Mouse (Mus musculus) adrenal gland, adult (tissue): Measurements from ENCODE around the gene Glis3.
A peak's percentile ranks its signal among the peaks of the same experiment; 100 is the strongest.

Experiments used
- DNase-seq, 2 experiments: peaks; one replicate each; pipeline ENCODE4 v3.0.0; 2022 to 2023; ENCODE audit warnings: low spot score in 1 of 2; ENCODE audit not compliant: inconsistent age in 2 of 2

The Glis3 gene

DNA sequence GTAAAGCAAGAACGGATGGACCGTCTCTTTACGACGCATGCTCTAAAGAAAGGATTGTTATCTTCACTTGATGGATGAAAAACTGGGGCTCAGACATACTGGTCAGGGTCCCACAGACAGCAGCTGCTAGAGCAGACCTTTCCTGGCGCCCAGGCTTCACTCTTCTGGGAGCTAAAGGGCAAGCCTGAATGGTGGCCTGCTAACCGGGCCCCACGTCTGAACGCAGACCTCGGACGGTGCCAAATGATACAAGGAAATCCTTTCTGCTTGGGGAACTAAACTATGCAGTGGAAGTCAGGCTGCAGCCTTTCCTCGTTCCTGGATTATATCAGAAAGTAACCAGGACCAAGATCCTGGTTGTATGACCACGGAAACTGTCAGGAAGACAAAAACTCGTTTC is 86.9 kb downstream of the Glis3 start:
- no peak for DNase-seq

DNA sequence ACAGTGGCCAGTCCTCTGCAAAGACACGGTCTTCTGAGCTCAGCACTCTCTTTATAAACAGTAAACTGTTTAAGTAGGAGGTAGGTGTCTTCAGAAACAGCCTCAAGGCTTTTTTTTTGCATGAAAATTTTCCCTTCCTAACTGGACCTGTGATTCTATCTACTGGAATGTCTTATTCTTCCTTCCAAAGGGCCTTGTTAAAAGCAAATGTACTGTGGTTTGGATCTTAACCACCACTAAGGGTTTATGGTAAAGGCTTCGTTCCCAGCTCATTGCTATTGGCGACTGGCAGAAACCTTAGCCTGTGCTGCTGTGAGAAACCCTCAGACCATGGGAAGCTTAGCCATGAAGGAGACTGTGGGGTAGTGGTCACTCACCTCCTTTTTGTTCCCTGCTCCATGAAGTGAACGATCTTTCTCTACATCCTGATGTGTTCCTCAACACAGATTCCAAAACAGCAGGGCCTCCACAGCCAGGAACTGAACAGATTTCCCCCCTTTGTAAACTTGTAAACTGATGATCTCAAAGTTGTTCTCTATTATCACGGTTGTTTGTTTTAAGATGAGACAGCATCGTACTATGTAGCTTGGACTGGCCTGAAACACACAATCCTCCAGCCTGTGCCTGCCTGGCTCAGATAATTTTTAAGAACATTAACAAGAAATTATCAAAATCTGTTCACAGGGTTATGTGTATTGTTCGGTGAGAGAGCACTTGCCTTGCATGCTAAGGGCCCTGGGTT is 88.0 kb downstream of the Glis3 start:
- DNase-seq, result no peak

DNA sequence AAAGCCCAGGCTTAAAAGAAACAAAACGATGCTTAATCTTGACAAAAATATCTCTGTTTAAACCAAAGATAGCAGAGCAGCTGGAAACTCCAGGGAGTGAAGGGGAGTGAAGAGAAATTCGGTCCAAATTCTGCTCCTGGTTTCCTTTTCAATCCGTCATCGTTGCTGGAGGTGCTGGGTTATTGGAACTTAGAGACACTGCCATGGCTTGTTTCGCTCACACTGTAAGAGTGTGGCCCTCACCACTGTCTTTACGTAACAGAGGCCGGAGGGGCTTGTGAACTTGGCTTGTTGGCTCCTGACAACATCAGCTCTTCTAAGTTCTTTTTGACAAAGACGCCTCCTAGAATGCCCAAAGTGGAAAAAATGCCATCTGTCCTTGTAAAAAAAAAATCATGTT is 99.4 kb downstream of the Glis3 start:
- DNase-seq, result no peak

DNA sequence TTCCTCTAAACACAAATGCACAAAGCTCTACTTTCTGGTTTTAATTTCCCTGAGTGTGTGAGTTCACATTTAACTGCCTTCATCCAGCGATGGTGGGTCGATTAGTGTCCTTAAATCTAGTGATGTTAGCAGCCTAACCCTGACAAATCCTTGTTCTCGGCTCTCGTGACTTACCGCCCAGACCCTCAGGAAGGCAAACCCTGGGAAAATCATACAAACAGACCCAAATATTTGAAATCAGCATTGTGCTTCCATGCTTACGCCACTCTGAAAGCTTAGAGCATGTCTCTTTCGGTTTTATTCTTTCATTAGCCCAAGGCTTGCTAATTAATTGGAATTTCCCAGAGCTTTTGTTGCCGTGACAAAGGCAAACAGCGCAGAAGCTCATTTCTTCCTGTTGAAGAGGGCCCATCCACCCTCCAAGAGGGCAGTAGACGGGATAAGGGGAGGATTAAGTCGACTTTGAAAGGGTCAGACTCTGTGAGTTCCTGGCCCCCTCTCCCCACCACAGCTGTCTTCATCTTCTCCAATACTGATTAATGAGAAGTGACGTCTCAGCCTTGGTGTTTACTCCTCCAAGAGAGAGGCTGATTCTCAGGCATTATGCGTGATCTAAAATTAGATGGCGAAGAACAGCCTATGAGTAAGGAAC is 100.0 kb downstream of the Glis3 start:
- no peak for DNase-seq

DNA sequence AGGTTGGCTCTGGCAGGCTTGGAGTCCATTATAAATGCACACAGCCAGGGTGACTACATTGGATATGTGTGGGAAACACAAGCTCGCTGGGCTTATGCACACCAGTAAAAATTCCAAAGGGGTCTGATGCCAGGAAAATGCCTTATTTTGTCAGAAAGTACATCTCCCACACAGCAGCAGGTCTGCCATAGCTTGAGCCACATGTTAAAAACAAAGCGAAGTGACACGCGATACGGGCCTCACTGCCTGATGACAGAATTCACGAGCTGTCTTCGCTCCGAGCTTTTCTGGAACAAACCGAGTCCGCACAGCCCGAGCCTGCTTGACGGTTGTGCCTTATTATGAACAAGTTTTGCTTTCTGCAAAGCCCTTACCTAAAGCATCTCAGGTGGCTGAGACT is 102.9 kb downstream of the Glis3 start:
- no peak for DNase-seq

DNA sequence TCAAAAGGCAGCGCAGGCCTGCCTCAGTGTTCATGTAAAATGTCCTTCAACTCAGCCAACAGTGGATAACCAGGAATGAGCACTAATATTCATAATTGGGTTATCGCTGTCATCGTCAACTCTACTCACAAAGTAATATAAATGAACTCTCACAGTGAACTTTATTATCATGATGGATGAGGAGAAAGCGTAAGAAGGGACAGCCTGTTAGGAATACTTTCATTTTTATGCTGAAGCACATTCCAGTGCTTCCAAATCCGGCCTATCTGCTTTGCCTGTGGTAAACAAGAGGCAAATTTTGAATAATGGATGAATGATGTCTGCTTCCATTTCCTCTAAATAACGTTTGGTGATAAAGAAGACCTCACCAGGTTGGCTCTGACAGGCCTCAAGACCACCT is 103.3 kb downstream of the Glis3 start:
- DNase-seq, result no peak

DNA sequence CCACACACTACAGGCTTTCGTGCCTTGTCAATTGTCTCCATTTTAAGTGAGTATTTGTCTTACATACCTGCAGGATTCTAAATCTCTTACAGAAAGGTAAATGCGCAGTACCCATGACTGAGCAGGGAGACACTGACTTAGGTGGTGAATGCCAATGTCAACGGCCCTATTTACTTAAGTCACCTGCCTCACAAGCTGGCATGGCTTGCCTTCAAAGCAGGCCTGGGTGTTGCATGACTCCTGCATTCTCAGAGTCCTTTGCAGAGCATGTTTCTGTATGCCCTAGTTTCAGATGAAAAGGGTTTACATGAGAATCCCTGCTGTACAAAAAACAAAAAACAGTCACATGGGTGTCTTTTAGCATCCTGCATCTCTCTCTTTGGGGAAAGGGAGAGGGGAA is 106.2 kb downstream of the Glis3 start:
- no peak for DNase-seq

DNA sequence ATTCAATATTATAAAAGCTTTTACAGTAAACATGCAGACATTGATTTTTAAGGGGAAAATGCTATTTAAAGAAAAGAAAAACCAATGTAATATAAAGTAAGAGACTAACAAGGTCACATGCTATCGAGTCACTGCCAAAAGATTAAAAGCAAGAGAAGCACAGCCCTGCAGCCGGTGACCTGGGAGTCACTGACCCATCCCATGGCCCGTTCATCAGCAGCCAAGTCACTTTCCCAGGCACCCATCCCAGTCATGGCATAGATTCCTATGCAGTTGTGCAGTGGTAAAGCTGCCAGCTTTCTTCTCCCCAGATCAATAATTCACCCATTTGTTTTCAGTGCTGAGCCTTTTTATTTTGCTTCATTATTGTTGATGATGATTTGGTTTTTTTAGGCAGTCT is 110.0 kb downstream of the Glis3 start:
- DNase-seq, result no peak

DNA sequence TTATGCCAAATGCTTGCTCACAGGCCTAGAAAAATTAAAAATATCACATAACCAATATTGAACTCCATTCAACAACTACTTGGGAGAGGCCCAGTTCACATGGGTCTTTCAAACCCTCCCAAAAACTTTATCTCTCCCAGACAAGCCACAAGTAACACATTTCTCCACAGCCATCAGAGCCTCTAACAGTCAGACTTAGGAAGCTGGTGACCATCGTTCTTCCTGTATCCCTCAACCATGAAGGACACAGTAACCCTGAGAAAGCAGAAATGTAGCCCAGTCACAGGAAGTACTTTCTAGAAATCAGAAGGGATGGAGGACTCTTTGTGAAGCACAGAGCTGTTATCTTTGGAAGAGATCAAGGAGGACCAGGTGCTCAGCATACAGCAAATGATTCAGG is 112.8 kb downstream of the Glis3 start:
- no peak for DNase-seq

DNA sequence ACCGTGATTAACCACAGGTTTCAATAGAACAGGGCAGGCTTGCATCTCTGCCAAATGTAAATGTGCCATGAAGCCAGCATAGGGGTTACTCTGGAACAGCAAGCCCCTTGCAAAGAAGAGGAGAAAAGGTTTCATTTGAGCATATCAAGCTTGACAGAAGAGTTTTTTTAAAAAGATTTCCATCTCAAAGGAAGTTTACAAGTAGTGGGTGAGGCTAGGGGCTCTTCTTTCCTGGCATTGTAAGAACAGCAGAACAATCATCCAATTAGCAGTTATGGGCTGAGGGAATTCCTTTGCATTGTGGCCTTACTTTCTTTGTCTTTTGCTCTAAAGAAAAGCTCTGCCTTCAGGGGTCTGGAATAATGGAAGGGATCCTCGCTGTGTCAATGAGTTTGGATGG is 113.3 kb downstream of the Glis3 start:
- no peak for DNase-seq

DNA sequence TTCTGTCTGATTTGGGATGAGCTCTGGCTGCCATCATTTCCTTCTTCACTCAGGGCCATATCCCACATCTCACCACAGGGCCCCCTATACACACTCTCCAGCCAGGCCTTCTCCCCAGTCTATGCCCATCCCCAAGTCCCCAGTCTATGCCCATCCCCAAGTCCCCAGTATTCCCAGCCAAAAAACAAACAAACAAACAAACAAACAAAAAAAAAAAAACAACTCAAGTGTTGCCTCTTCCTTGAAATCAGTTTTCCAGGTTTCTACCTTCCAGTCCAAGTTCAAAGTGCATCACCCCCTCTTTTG is 118.2 kb downstream of the Glis3 start:
- no peak for DNase-seq

DNA sequence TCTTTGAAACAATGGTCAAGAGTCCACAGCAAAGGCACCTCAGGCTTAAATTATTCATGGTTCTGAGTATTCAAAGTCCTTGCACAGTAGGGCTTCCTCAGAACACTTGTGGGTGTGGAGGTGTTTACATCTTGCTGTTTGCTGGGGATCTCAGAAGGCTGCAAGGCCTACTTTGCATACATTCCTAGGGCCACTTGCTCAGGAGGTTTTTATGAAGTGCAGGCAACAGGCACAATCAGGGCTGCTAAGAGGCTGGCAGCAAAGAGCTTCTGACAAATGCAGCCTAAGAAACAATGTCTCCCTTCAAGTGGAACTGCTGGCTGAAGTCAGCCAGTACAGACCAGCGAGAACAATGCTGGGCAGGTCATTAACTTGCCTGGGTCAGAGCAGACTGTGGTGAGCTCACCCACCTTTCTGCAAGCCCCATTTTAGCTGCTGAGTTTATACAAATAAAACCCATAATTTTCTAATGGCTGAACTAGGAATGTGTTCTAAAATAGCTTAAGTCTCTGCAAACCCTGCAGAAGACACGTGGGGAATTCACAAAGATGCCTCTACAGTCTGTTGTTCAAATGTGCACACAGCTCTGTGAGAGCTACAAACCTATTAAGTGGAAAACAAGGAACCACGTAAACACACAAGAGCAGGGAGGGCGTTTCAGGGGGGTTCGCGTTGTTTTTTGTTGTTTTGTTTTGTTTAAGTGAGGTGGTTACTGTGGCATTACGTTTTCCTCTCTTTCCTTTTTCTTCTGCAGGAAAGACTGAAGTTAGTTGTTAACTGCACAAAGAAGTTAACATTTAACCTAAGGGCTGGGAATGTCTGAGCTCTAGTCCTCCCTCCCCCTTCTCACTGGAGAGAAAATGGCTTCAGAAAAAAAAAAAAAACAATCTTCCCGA is 118.8 kb downstream of the Glis3 start:
- DNase-seq, result no peak

DNA sequence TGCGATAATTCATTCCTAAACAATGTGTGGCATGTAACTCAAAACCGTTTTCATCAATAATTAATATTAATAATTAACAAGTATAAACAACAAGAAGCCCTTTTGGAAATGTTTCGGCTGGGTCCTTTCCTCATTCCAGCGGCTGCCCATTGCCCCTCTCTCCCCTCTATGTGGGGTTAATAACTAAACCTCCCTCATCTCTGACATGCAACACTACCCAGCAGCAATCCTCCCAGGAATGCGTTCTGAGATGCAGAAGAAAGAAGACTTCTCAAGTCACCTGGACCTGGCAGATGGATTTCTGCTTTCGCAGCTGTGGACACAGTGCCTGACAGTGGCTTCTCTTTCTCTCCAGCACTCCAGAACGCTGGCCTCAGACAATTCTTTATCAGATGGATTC is 120.0 kb downstream of the Glis3 start:
- no peak for DNase-seq

DNA sequence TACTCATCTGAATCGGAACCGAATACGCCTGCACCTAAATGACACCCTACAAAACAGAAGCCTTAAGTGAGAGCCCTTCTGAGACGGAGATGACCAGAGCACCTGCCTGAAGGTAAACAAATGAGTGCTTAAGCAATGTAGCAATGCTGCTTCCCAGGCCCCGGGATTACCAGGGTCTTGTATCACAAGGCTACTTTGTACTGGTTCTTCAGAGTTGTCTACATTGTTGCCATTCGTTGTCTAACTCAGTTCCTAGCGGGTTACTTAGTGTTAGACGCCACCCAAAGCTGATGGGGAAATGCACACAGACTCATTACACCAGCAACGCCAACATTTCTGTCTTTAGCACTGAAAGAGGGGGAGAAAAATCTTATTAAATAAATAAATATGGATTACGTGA is 120.5 kb downstream of the Glis3 start:
- DNase-seq, result no peak

DNA sequence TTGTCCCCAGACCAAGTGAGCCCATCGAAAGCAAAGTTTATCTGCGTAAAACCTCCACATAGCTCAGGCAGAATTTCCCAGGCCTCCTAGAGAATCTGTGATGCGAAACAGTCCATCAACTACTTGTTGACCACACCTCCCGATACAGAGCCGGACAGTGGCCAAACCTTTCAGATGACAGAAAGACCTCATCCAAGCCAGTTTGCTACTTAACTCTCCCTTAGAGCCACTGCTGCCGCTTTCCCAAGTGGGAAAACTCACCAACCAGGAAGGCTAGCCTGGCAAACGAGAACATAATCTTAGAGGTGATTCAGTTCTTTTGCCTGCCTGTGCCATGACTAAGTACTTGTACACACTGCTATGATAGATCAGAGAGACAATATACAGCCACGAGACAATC is 121.2 kb downstream of the Glis3 start:
- DNase-seq, result peak; percentile 14 to 27

DNA sequence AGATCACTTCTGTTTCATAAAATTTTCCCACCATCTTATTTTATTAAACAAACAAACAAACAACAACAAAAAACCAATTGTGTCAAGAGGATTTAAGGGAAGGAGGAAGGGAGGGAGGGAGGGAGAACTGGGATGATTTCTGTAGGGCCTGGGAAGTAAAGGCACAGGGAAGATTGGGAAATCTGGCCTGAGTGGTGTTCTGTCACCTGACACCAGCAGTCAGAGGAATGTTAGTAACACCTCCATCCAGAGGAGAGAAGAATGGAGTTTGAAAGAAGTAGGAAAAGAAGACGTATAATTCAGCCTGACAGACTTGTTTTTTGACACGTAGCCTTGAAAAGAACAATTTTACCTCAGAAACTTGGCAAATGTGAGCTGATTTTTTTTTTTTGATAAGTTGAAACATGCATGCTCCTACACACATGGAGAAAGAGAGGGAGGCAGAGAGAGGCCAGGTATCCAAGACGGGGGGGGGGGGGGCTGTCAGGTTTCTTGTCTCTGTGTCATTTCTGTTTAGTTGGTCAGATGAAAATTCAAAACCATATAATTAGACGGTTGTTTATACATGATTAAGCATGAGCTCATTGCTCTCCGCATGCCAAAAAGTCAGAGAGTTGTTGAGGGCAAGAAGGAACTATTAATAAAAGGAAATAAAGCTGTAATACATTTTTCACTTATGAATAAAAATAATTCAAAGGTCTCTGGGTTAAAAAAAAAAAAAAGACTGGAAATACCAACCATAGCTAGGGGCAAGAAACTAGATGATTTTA is 122.1 kb downstream of the Glis3 start:
- DNase-seq, result peak in 1 of 2 experiments; percentile 16

DNA sequence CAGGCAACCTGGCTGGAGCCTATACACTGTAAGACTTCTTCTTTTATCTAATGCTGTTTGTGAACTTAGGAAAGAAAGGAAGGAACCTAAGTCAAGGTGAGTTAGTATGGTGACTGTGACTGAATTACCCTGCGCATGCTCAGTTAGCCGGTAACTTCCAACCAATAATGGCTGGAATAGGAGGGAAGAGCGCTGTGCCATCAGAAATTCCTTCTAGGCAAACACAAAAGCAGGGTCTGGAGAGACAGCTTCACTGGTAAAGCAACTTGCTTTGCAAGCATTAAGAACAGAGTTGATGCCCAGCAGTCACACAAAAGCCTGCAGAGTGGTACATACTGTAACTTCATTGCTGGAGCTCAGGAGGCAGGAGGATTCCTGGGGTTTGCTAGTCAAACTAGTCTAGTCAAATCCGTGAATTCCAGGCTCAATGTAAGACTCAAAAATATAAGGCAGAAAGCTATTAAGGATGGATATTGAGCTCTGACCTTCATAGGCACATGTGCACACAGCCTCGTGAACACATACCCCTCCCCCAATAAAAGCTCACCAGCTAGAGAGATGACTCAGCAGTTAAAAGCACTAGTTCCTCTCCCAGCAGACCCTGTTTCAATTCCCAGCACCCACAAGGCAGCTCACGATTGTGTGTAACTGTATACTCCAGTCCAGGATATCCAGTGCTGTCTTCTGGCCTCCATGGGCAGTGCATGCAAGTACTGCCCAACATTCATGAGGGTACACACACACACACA is 124.5 kb downstream of the Glis3 start:
- no peak for DNase-seq

DNA sequence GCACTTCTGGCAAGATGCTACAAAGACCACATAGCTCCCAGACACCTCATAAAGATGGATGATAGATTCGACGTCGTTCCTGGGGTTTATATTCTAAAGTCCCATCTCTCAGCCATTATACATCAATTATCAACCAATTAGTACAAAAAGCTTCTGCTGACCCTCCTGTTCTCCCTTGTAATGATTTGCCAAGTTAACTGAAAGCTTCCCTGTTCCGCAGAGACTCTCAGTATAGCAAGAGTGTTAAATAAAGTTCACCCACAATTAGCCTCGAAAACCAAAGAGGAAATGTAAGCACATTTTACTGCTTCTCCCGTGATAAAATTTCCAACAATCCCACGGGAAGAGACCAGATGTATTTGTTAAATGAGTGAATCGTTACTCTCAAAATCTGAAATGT is 129.3 kb downstream of the Glis3 start:
- DNase-seq, result no peak

DNA sequence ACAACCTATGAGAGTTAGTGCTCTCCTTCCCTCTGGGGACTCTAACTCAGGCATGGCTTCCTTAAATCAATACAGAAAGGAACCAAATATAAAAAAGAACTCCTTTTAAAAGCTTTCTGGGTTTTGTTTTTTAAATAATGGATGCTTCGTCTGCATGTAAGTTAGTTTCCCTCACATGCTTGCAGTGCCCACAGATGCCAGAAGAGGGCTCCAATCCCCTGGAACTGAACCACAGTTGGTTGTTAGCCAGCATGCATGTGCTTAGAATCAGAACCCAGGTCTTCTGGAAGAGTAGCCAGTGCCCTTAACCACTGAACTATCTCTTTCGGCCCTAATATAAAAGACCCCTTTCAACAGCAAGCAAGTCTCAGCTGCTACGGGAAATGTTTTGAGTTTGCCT is 132.9 kb downstream of the Glis3 start:
- peak in 1 of 2 experiments; percentile 43 for DNase-seq

DNA sequence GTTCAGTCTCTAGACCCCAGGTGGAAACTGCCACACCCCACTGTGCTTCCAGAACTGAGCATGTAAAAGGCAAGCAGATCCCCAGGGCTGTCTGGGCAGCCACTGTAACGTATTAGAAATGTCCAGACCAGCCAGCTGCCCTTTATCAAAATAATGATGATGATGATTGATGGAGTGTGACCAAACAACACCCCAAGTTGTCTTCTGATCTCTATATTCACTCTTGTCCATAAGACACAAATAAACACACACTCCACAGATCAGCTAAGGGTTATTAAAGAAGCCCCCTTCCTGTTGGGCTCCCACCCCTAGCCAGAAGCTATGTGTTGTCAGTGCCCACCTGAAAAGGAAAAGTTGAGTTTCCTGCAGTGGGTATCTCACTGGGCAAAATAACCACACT is 134.4 kb downstream of the Glis3 start:
- no peak for DNase-seq

DNA sequence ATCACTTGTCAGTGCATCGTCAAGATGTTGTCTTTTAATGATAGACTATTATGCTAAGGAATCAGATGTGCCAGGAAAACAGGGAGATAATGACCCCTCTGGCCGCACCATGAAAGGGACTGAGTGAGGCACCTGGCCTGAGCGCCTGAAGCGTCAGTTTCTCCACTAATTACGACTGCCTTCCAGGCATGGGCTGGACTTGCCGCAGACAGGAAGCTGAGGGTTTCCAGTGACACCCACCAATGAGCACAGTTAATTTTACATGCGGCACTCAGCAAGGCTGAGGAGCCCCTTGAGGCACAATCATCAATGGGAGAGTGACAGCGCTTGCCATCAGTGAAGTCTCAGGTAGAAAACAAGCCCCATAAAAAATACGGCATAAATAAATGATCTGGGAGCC is 141.1 kb downstream of the Glis3 start:
- DNase-seq, result no peak
